8 mouse cellular contexts compared by ENCODE assay signal in the genomic region with DNA sequence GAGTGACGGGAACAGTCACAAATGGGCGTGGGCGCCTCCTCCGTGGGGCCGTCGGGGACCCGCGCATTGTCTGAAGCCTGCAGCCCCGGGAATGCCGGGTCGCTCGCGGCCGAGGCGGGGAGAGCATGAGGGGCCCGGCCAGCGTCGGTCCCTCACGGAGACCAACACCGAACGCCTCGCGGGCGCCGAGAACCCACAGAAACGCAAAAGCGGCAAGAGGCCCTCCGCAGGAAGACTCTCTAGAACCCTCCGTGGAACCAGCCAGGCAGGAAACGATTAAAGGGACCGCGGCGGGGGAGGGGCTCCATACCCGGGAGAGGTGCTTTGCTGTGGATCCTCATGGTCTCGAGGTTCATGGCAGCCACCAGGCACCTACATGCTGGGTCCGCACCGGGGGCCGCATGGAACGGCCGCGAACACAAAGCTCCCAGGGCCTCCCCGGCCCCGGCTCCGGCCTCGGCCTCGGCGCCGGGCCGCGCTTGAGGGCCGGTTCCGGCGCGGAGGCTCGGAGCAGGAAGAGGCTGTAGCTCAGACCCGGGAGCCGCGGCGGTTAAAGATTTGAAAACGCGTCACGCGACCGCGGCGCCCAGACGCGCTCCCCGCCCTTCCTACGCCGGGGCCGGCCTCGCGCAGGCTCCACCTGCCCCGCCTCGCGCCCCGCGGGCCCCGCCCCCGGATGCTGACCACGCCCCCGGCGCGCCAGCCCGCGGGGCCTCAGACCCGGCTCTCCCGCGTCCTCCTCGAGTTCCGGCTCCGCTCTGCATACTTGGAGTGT. TPM values are rescaled to one million over a fixed set of nuclear protein-coding genes. Genes with fewer than 3 reads are reported as not detected.
DNase-seq lines count a peak whose midpoint lies in the region.

Gene Dbf4, minus strand, starts transcription at position 560 of the 775 bp plus-strand sequence.
Gene Slc25a40, plus strand, starts transcription at position 694 of the 775 bp plus-strand sequence.

- peak; percentile 95 to 98 for DNase-seq in adrenal gland, adult (ENCODE audit: inconsistent age in 2 of 2, low spot score in 1 of 2)
- DNase-seq in embryo, embryonic 10 days (ENCODE audit: low spot score): peak; percentile 92
- DNase-seq in gastrocnemius, postnatal 10 days: peak; percentile 95
- peak; percentile 95 for DNase-seq in induced T-regulatory cell, adult 2 months (ENCODE audit: low read depth)
- peak; percentile 77 to 85 for DNase-seq in left cerebral cortex, adult 8-10 months (ENCODE audit: low spot score in 2 of 2)
- peak; percentile 83 to 86 for DNase-seq in right cerebral cortex, adult 2 months (ENCODE audit: low spot score in 2 of 2)
- peak; percentile 60 for DNase-seq in urinary bladder, postnatal 10 days (ENCODE audit: low spot score)

- H3K36me3 ChIP-seq in megakaryocyte, embryonic 14.5 days (replicated peaks; ENCODE audit: low read length): peaks cover 22% of the 10 kb centered on the region

- peaks cover 45% of the 10 kb centered on the region for H3K4me1 ChIP-seq in megakaryocyte, embryonic 14.5 days

- peak within 1 kb of the TSS; percentile 100 for H3K4me3 ChIP-seq in megakaryocyte, embryonic 14.5 days (replicated peaks)

- no peaks in the 10 kb centered on the region for H3K27me3 ChIP-seq in megakaryocyte, embryonic 14.5 days (replicated peaks)

- no peaks in the 10 kb centered on the region for H3K9me3 ChIP-seq in megakaryocyte, embryonic 14.5 days

RNA-seq across cellular contexts. Expression of gene Dbf4, which starts in this region (rescaled TPM):
- total RNA-seq in gastrocnemius, postnatal 10 days (2021): 1 to 10 TPM; 5.0 to 7.8 TPM
- 1 to 10 TPM; 1.8 to 2.0 (median 1.9) TPM for total RNA-seq in left cerebral cortex, adult 8-10 months (2022)
- polyA plus RNA-seq in megakaryocyte, embryonic 14.5 days (2012; ENCODE audit: insufficient read depth, low replicate concordance): 1.2 and 7.8 TPM in 2 replicates

RNA-seq across cellular contexts. Expression of gene Slc25a40, which starts in this region (rescaled TPM):
- 1 to 10 TPM; 5.5 to 7.0 TPM for total RNA-seq in gastrocnemius, postnatal 10 days (2021)
- total RNA-seq in left cerebral cortex, adult 8-10 months (2022): 10 to 100 TPM; 11.7 to 15.2 (median 14.3) TPM
- 0.57 and 0.73 TPM in 2 replicates for polyA plus RNA-seq in megakaryocyte, embryonic 14.5 days (2012; ENCODE audit: insufficient read depth, low replicate concordance)

Comparison
In these comparisons a context has a peak if more than half of its experiments do, and no peak if none do; other contexts are left out.
1. Peak in every context shown above with its lines: DNase-seq and H3K4me3 ChIP-seq.